Mouse (Mus musculus) skeletal muscle tissue, adult 2 months (tissue): Measurements from ENCODE around the gene Ube2dnl1.

Experiments
- DNase-seq: peaks from one replicate; pipeline ENCODE4 v3.0.0-alpha.2; 2012; ENCODE audit warnings: low read depth, low spot score

The Ube2dnl1 gene

DNA sequence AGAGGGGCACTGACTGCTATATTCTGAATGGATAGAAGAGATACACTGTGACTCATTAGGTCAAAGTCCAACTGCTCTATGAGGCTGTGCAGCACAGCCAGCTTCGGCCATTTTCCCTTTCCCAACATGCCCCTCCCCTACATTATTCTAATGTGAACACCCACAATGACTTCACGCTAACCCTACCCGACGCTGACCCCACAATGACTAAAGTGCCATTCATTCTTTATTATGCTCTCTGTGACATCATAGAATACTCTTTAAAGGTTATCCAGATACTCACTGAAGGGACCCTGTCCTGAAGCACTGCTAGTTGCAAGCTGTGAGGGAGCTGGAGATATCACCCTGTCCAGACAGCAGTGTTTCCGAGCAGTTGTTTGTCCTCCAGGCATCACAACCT lies at the start of gene Ube2dnl1:
Ube2dnl1 (plus strand) TSS at position 301 of the 400 bp plus-strand sequence.
- DNase-seq, result no peak

DNA sequence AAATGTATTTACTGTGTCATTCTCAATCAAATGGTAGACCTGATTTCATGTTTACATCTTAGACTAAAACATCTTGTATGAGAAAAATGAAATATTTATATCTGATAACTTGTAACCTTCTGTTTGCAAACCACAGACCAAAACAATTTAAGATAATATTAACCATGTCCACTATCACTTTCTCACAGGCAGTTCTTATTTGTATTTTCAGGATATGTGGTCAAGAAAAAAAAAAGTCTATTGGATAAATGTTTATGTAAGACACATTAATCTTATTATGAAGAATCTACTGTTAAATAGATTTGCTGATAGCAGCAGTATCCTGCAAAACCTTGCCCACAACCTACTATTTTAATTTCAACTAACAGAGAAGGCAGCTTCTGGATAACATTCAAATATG lies 9.3 kb upstream of the Ube2dnl1 start:
- no peak for DNase-seq

DNA sequence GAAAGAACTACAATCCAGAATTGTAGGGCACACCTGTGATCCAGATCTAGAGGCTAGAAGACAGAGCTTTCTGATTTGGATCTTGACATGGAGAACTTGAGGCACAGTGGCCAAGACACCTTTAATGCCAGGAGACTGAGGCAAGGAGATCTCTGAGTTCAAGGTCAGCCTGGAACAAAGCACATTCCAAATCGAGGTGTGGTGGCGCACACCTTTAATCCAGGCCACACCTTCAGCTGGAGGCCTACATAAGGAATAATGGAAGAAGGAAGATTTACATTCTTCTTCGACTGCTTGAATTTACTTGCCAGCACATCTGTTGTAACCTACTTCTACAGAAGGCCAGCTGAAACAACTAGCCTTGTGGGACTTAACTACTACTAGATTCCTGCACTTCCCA lies 7.3 kb upstream of the Ube2dnl1 start:
- no peak for DNase-seq

DNA sequence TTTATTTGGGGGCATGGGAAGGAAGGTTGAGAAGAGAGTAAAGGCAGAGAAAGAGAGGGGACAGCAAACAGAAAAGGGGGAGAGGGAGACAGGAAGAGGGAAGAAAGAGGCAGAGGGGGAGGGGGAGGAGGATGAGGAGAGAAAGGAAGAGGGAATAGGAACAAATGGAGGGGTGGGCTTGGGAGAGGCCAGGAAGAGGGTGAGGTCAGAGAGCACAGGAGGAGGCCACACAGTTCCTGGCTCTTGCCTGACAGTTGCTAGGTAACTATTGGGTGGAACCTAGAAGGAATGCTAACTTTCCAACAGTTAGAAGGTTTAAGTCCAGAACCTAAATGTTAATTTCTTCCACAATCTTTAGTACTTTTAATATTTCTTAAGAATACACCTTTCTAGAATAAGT lies 1.4 kb upstream of the Ube2dnl1 start:
- DNase-seq, result no peak

DNA sequence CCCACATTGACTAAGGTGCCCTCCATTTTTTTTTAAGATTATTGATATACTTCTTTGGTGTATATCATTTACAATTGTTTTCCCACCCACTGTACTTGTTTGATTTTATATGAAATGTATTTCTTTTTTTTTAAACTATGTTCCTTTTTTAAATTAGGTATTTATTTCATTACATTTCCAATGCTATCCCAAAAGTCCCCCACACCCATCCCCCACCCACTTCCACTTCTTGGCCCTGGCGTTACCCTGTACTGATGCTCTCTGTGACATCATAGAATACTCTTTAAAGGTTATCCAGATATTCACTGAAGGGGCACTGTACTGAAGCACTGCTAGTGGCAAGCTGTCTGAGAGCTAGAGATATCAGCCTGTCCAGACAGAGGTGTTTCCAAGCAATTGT lies 2.5 kb downstream of the Ube2dnl1 start, which contains the start of gene Ube2dnl2:
Ube2dnl2 (plus strand) TSS at position 301 of the 400 bp plus-strand sequence.
- no peak for DNase-seq

DNA sequence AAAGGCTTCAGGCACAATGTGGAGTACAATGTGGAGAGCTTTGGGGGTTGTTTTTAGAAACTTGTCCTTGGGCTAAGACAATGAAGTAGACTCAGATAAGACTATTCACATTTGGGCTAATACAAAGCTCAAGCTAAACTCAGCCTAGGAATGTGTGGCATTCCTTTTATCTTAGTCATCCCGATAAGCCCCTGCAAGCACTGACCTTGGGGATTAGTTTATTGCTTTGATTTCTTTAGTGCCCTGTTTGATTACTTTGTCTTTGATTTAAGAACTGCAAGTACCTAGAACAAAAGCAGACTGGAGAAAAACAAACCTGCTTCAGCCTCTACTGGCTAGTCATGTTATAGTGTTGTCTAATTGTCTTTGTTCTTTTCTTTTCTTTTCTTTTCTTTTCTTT lies 50.3 kb downstream of the Ube2dnl1 start:
- DNase-seq, result no peak
